Mouse (Mus musculus) intestine, embryonic 14.5 days (tissue): Measurements from ENCODE around the gene Rasl11b. TPM values are rescaled to one million over a fixed set of nuclear protein-coding genes. Genes with fewer than 3 reads are reported as not detected.

Experiments used
- ATAC-seq: fragments of 200-750 bp; cut with Nextera tagmentation; replicated peaks from 2 replicates; pipeline ENCODE4 v1.8.0; 2017; ENCODE audit warnings: low read depth, moderate number of reproducible peaks, moderate TSS enrichment, moderate library complexity; ENCODE audit not compliant: low FRiP score, low TSS enrichment
- DNase-seq: peaks from one replicate; pipeline ENCODE4 v3.0.0-alpha.2; 2018; ENCODE audit warnings: low spot score
- H3K27ac ChIP-seq: fragments of 300-500 bp; sonication (generic); 2 replicates; pipeline ENCODE4 v1.5.1; 2014; ENCODE audit warnings: low read depth, mild to moderate bottlenecking, control low read depth
- H3K27me3 ChIP-seq: fragments of 300-500 bp; sonication (generic); replicated peaks from 2 replicates; pipeline ENCODE4 v1.6.1; 2014; ENCODE audit warnings: low read length, control low read depth; ENCODE audit not compliant: control insufficient read depth, insufficient read depth
- H3K36me3 ChIP-seq: fragments of 300-500 bp; sonication (generic); 2 replicates; pipeline ENCODE4 v1.6.1; 2014; ENCODE audit warnings: low read length, control low read depth; ENCODE audit not compliant: control insufficient read depth, insufficient read depth
- H3K4me1 ChIP-seq: fragments of 300-500 bp; sonication (generic); replicated peaks from 2 replicates; pipeline ENCODE4 v1.6.1; 2014; ENCODE audit warnings: low read length, control low read depth, mixed read lengths; ENCODE audit not compliant: control insufficient read depth, insufficient read depth
- H3K4me2 ChIP-seq: fragments of 300-500 bp; sonication (generic); 2 replicates; pipeline ENCODE4 v1.6.1; 2014; ENCODE audit warnings: low read length
- H3K4me3 ChIP-seq: fragments of 300-500 bp; sonication (generic); 2 replicates; pipeline ENCODE4 v1.5.1; 2014; ENCODE audit warnings: low read depth, low read length, control low read depth, mixed read lengths
- H3K9ac ChIP-seq: fragments of 300-500 bp; sonication (generic); 2 replicates; pipeline ENCODE4 v1.6.1; 2014; ENCODE audit warnings: mild to moderate bottlenecking, low read length
- H3K9me3 ChIP-seq: fragments of 300-500 bp; sonication (generic); 2 replicates; pipeline ENCODE4 v1.6.1; 2016; ENCODE audit warnings: low read length, control low read depth; ENCODE audit not compliant: control insufficient read depth
- WGBS: fragments of 180-500 bp; shearing (Covaris S2); extraction: QIAGEN DNeasy Blood & Tissue Kit; methylation state at CpG from one replicate; pipeline ENCODE4 v1.1.7; 2014; 5-methylcytosine and 5-hydroxymethylcytosine counted together
- polyA plus RNA-seq: library from polyadenylated mRNA; unstranded; fragments of >200 nt; fragmentation: Nextera tagmentation; extraction: Ambion mirVana; gene quantifications from 2 replicates; pipeline ENCODE4 v1.2.1, GENCODE M21; 2014

Rasl11b gene
- polyA plus RNA-seq, 1 experiment from 2014 or later = 39.6 TPM

DNA sequence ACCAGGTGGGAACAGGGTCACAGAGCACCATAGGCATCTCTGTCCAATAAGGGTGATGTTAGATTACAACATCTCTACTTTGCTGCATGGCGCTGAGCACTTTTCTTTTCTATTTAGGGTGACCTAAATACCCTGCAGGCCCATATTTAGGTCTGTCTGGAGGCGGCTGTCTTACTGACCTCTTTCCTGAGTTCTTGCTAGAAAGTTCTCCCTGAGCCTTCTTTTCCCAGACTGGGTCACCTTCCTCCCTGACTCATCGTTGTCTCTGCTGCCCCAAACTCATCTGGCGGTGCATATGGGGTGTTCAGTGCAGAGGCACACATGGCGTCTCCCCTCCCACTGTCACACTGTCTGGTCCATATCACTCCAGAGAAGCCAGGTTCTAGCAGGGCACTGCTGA, 31.1 kb downstream of the Rasl11b start:
- no peak overlapping the region for H3K4me2 ChIP-seq
- ATAC-seq = no peak
- DNase-seq = no peak
- WGBS = 90% methylated on average over 5 of the region's 5 CpGs
- no peak overlapping the region for H3K27ac ChIP-seq
- H3K4me1 ChIP-seq = peaks cover 13% of the 10 kb centered on the region
- H3K27me3 ChIP-seq = no peaks in the 10 kb centered on the region
- H3K9ac ChIP-seq = no peak overlapping the region
- H3K36me3 ChIP-seq = no peaks in the 10 kb centered on the region
- no peak overlapping the region for H3K4me3 ChIP-seq
- H3K9me3 ChIP-seq = no peaks in the 10 kb centered on the region

- H3K4me2 ChIP-seq = no peak overlapping the region
These were observed 32.3 kb downstream of the Rasl11b start for GRCm38 (mm10) chr5:74227352-74227751.

GRCm38 (mm10) chr5:74228938-74229337, 33.9 kb downstream of the Rasl11b start:
- Histone ChIP-seq H3K9ac (no peak overlapping the region), H3K27ac (no peak overlapping the region), H3K36me3 (no peaks in the 10 kb centered on the region), H3K4me2 (no peak overlapping the region), H3K4me3 (no peak overlapping the region), H3K27me3 (no peaks in the 10 kb centered on the region), H3K9me3 (no peaks in the 10 kb centered on the region), H3K4me1 (peaks cover 13% of the 10 kb centered on the region)
- DNase-seq (no peak), ATAC-seq (no peak)
- WGBS = 58% methylated on average over 1 of the region's 1 CpGs

More at GRCm38 (mm10) chr5:74227352-74227751, 32.3 kb downstream of the Rasl11b start:
- WGBS = 95% methylated on average over 6 of the region's 6 CpGs
- H3K27me3 ChIP-seq = no peaks in the 10 kb centered on the region
- no peak overlapping the region for H3K9ac ChIP-seq
- H3K27ac ChIP-seq = no peak overlapping the region
- no peak overlapping the region for H3K4me3 ChIP-seq
- H3K4me1 ChIP-seq = peaks cover 13% of the 10 kb centered on the region
- no peaks in the 10 kb centered on the region for H3K9me3 ChIP-seq
- no peak for DNase-seq
- no peak for ATAC-seq
- no peaks in the 10 kb centered on the region for H3K36me3 ChIP-seq

DNA sequence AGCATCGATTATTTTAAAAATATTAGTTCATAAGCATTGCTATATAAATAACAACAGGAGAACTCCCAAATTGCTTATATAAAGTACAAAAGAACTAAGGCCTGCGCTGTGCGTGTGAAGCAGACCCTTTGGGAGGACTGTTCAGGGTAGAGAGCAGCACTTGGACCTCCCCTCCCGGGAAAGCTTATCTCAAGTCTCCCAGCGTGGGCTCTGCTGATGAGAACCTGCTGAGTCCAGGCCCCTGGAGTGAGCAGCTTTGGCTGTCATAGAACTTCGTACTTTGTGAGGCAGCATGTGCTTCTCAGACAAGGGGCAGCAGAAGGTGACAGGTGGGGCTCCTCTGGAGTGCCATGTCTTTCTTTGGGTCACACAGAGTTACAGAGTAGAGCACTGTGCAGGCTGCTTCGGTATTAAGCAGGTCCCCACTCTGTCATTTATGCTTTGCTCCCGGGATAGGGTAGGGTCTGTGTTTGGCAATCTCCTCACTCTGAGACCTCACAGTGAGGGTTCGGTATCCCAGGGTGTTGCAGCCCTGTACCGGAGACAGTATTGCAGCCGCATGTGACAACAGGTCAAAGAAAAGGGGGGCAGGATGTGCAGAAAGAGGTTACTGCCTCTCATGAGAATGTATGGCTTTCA, 34.8 kb downstream of the Rasl11b start:
- WGBS = 51% methylated on average over 11 of the region's 11 CpGs
- Histone ChIP-seq H3K27me3 (no peaks in the 10 kb centered on the region), H3K27ac (no peak overlapping the region), H3K4me2 (no peak overlapping the region), H3K4me1 (peaks cover 7% of the 10 kb centered on the region), H3K9me3 (no peaks in the 10 kb centered on the region), H3K36me3 (no peaks in the 10 kb centered on the region), H3K9ac (no peak overlapping the region), H3K4me3 (no peak overlapping the region)
- DNase-seq = no peak
- ATAC-seq = peak; percentile 58; the same call in 1 of the 2 replicates

GRCm38 (mm10) chr5:74230525-74230924, 35.4 kb downstream of the Rasl11b start:
- Histone ChIP-seq H3K4me2 (no peak overlapping the region), H3K4me3 (no peak overlapping the region), H3K27me3 (no peaks in the 10 kb centered on the region), H3K9ac (no peak overlapping the region), H3K27ac (no peak overlapping the region), H3K36me3 (no peaks in the 10 kb centered on the region), H3K9me3 (no peaks in the 10 kb centered on the region), H3K4me1 (0 out of 2 replicates have a peak, but pooled peaks cover 4% of the 10 kb centered on the region)
- ATAC-seq = no peak
- WGBS = 30% methylated on average over 2 of the region's 2 CpGs
- DNase-seq = no peak

DNA sequence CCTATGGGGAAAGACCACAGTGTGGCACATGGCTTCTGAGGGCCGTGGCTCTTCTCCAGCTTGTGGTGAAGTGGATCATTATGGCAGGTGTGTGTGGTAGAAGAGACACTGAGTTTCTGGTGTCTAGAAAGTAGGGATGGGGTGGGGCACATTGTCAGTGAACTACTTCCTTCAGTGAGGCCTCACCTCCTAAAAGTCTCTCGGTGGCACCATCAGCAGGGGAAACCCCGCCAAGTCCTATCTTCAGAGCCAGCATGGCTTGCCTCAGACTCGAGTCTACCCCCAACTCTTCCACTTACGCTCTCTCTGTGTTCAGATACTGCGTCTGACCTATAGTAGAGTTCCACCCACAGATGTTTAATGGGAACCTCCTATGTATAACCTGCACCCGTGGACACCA, 38.7 kb downstream of the Rasl11b start:
- no peak for DNase-seq
- no peak for ATAC-seq
- 87% methylated on average over 7 of the region's 7 CpGs for WGBS
- Histone ChIP-seq H3K4me3 (no peak overlapping the region), H3K27ac (no peak overlapping the region), H3K27me3 (no peaks in the 10 kb centered on the region), H3K9me3 (no peaks in the 10 kb centered on the region), H3K4me1 (no peaks in the 10 kb centered on the region), H3K4me2 (no peak overlapping the region), H3K9ac (no peak overlapping the region), H3K36me3 (no peaks in the 10 kb centered on the region)

GRCm38 (mm10) chr5:74239369-74239768, 44.3 kb downstream of the Rasl11b start:
- no peak overlapping the region for H3K4me3 ChIP-seq
- no peaks in the 10 kb centered on the region for H3K27me3 ChIP-seq
- no peak overlapping the region for H3K9ac ChIP-seq
- ATAC-seq (no peak), DNase-seq (no peak)
- peaks cover 3% of the 10 kb centered on the region; the same call in 1 of the 2 replicates for H3K4me1 ChIP-seq
- no peak overlapping the region for H3K27ac ChIP-seq
- H3K4me2 ChIP-seq = no peak overlapping the region
- 85% methylated on average over 1 of the region's 1 CpGs for WGBS
- no peaks in the 10 kb centered on the region for H3K36me3 ChIP-seq
- no peaks in the 10 kb centered on the region for H3K9me3 ChIP-seq

DNA sequence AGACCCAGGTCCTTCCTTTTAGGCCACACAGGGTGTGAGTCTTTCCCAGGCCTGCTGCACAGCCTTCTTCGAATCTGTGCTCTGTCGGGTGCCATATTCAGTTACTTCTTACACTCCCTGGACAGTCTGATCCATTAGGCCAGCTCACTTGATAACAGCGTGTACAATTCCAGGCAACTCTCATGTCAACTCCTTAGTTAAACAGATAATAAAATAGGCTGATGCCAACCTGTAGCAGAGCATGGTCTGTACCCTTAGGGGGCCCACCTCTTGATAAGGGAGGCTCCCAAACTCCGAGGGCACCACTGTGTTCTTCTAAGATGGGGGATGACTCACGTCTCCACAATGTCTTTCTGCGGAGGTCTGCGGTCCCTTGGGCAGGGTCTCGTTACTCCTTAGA, 45.2 kb downstream of the Rasl11b start:
- no peaks in the 10 kb centered on the region for H3K27me3 ChIP-seq
- ATAC-seq (peak; percentile 38; the same call in 1 of the 2 replicates), DNase-seq (no peak)
- 49% methylated on average over 8 of the region's 8 CpGs for WGBS
- H3K27ac ChIP-seq = no peak overlapping the region
- H3K9ac ChIP-seq = no peak overlapping the region
- H3K4me2 ChIP-seq = no peak overlapping the region
- H3K36me3 ChIP-seq = no peaks in the 10 kb centered on the region
- no peaks in the 10 kb centered on the region for H3K9me3 ChIP-seq
- peaks cover 3% of the 10 kb centered on the region; the same call in 1 of the 2 replicates for H3K4me1 ChIP-seq
- H3K4me3 ChIP-seq = no peak overlapping the region
